Mouse (Mus musculus) MEL (cell line): Measurements from ENCODE around the gene Mob4.

ENCODE experiments used
- CTCF ChIP-seq, 3 experiments: IDR thresholded peaks in 2 of 3; conservative IDR thresholded peaks in 1 of 3; 2 replicates each; pipeline ENCODE4 v1.5.1; 2011 to 2012; ENCODE audit warnings: low read length in 3 of 3, low read depth in 2 of 3, mild to moderate bottlenecking in 2 of 3, improper control_type of control experiment in 1 of 3, inconsistent platforms in 1 of 3, mixed read lengths in 1 of 3, moderate library complexity in 1 of 3; ENCODE audit not compliant: control insufficient read depth in 1 of 3, insufficient read depth in 1 of 3, poor library complexity in 1 of 3, severe bottlenecking in 1 of 3
- EP300 ChIP-seq, 2 experiments: IDR thresholded peaks; 2 replicates each; pipeline ENCODE4 v1.6.1; 2011; ENCODE audit warnings: improper control_type of control experiment in 2 of 2, low read length in 2 of 2, low read depth in 1 of 2, mild to moderate bottlenecking in 1 of 2
- ETS1 ChIP-seq: IDR thresholded peaks from 2 replicates; pipeline ENCODE4 v1.6.1; 2012; ENCODE audit warnings: low read depth, mild to moderate bottlenecking, inconsistent platforms, low read length, improper control_type of control experiment, moderate library complexity
- GATA1 ChIP-seq: IDR thresholded peaks from 2 replicates; pipeline ENCODE4 v1.6.1; 2011; ENCODE audit warnings: low read depth, low read length, improper control_type of control experiment
- JUND ChIP-seq: IDR thresholded peaks from 2 replicates; pipeline ENCODE4 v1.6.1; 2011; ENCODE audit warnings: low read depth, mild to moderate bottlenecking, improper control_type of control experiment, low read length
- POLR2A ChIP-seq, 2 experiments: IDR thresholded peaks; 2 replicates each; pipeline ENCODE4 v1.6.1; 2011 to 2012; ENCODE audit warnings: low read length in 2 of 2, mild to moderate bottlenecking in 2 of 2, control low read depth in 1 of 2, improper control_type of control experiment in 1 of 2, low read depth in 1 of 2, moderate library complexity in 1 of 2; ENCODE audit not compliant: control insufficient read depth in 1 of 2, insufficient read depth in 1 of 2, poor library complexity in 1 of 2

GRCm38 (mm10) chr1:55145556-55145955 is 14.5 kb downstream of the Mob4 start:
- TF ChIP-seq CTCF (IDR thresholded peaks at IDR 0.05 in 2 of 3, conservative IDR thresholded peaks at IDR 0.05 in 1 of 3; ENCODE audit: control insufficient read depth in 1 of 3, insufficient read depth in 1 of 3, low read depth in 2 of 3, low read length in 3 of 3, poor library complexity in 1 of 3, severe bottlenecking in 1 of 3) (no peak), POLR2A (IDR thresholded peaks at IDR 0.05; ENCODE audit: control insufficient read depth in 1 of 2, insufficient read depth in 1 of 2, low read depth in 1 of 2, low read length in 2 of 2, poor library complexity in 1 of 2) (no peak), ETS1 (no peak), EP300 (IDR thresholded peaks at IDR 0.05; ENCODE audit: low read depth in 1 of 2, low read length in 2 of 2) (no peak), JUND (no peak), GATA1 (no peak)
